Mouse (Mus musculus) myocyte (in vitro differentiated cells): Measurements from ENCODE around the gene Tnr. TPM values are rescaled to one million over a fixed set of nuclear protein-coding genes. Genes with fewer than 3 reads are reported as not detected.

Experiments
- H3K27me3 ChIP-seq: one replicate; pipeline ENCODE4 v1.6.1; 2011; ENCODE audit not compliant: control insufficient read depth, insufficient read depth, insufficient read length
- H3K36me3 ChIP-seq: one replicate; pipeline ENCODE4 v1.6.1; 2011; ENCODE audit not compliant: control insufficient read depth, insufficient read depth
- H3K4me2 ChIP-seq: one replicate; pipeline ENCODE4 v1.6.1; 2011; ENCODE audit warnings: low read depth, control low read depth
- H3K4me3 ChIP-seq: one replicate; pipeline ENCODE4 v1.5.1; 2011; ENCODE audit warnings: mild to moderate bottlenecking, control low read depth, moderate library complexity
- H3K79me2 ChIP-seq: one replicate; pipeline ENCODE4 v1.6.1; 2011; ENCODE audit not compliant: control insufficient read depth, insufficient read depth
- H3ac ChIP-seq: one replicate; pipeline ENCODE4 v1.6.1; 2011; ENCODE audit not compliant: control insufficient read depth, insufficient read length
- CEBPB ChIP-seq: IDR thresholded peaks from 2 replicates; pipeline ENCODE4 v1.6.1; 2011; ENCODE audit warnings: mild to moderate bottlenecking, moderate library complexity; ENCODE audit not compliant: poor library complexity, insufficient read depth, severe bottlenecking
- E2F4 ChIP-seq: IDR thresholded peaks from one replicate; pipeline ENCODE4 v1.6.1; 2011; ENCODE audit warnings: mild to moderate bottlenecking, control low read depth, moderate library complexity; ENCODE audit not compliant: insufficient read depth
- MAX ChIP-seq: IDR thresholded peaks from one replicate; pipeline ENCODE4 v1.6.1; 2011; ENCODE audit warnings: low read depth, mild to moderate bottlenecking, control low read depth
- MYOD1 ChIP-seq, 3 experiments: IDR thresholded peaks; one replicate each; pipeline ENCODE4 v1.6.1; 2011; ENCODE audit warnings: control low read depth in 2 of 3, low read depth in 2 of 3, mild to moderate bottlenecking in 2 of 3, moderate library complexity in 1 of 3; ENCODE audit not compliant: insufficient read length in 2 of 3, control insufficient read depth in 1 of 3
- MYOG ChIP-seq, 3 experiments: IDR thresholded peaks; one replicate each; pipeline ENCODE4 v1.6.1; 2011; ENCODE audit warnings: control low read depth in 2 of 3, low read depth in 2 of 3, mild to moderate bottlenecking in 2 of 3; ENCODE audit not compliant: insufficient read length in 2 of 3, control insufficient read depth in 1 of 3, insufficient read depth in 1 of 3
- POLR2A ChIP-seq: IDR thresholded peaks from one replicate; pipeline ENCODE4 v1.6.1; 2011; ENCODE audit warnings: low read depth, mild to moderate bottlenecking, control low read depth, moderate library complexity; ENCODE audit not compliant: insufficient read length
- POLR2AphosphoS2 ChIP-seq: IDR thresholded peaks from one replicate; pipeline ENCODE4 v1.6.1; 2011; ENCODE audit warnings: low read depth, control low read depth; ENCODE audit not compliant: insufficient read length
- REST ChIP-seq: IDR thresholded peaks from one replicate; pipeline ENCODE4 v1.6.1; 2011; ENCODE audit warnings: mild to moderate bottlenecking, control low read depth, moderate library complexity; ENCODE audit not compliant: insufficient read depth, insufficient read length
- SRF ChIP-seq: IDR thresholded peaks from one replicate; pipeline ENCODE4 v1.6.1; 2011; ENCODE audit warnings: low read depth; ENCODE audit not compliant: control insufficient read depth, insufficient read length
- TCF12 ChIP-seq: IDR thresholded peaks from one replicate; pipeline ENCODE4 v1.6.1; 2011; ENCODE audit warnings: mild to moderate bottlenecking, control low read depth; ENCODE audit not compliant: poor library complexity, insufficient read depth, severe bottlenecking
- TCF3 ChIP-seq: IDR thresholded peaks from one replicate; pipeline ENCODE4 v1.6.1; 2011; ENCODE audit warnings: low read depth, control low read depth; ENCODE audit not compliant: insufficient read length
- USF1 ChIP-seq: IDR thresholded peaks from one replicate; pipeline ENCODE4 v1.6.1; 2011; ENCODE audit warnings: low read depth, mild to moderate bottlenecking, control low read depth, moderate library complexity
- polyA plus RNA-seq: library from polyadenylated mRNA; unstranded; fragments of >200 nt; fragmentation: generic; extraction: Trizol; gene quantifications from one replicate; pipeline ENCODE4 v1.2.1, GENCODE M21; 2012; ENCODE audit warnings: missing spikeins

The Tnr gene
- polyA plus RNA-seq, 1 experiment, result 0.02 TPM

- Histone ChIP-seq H3K79me2 (no peaks in the 10 kb centered on the region), H3K36me3 (no peaks in the 10 kb centered on the region)
- TF ChIP-seq POLR2A, result no peak
- TF ChIP-seq SRF, result no peak
- TF ChIP-seq REST, result no peak
- no peak for TF ChIP-seq USF1
- TF ChIP-seq MYOG (IDR thresholded peaks at IDR 0.05; ENCODE audit: control insufficient read depth in 1 of 3, insufficient read depth in 1 of 3, insufficient read length in 2 of 3, low read depth in 2 of 3), result no peak
- no peak for TF ChIP-seq MYOD1 (IDR thresholded peaks at IDR 0.05; ENCODE audit: control insufficient read depth in 1 of 3, insufficient read length in 2 of 3, low read depth in 2 of 3)
- no peak for TF ChIP-seq MAX
- no peak for TF ChIP-seq CEBPB
- no peak for TF ChIP-seq TCF12
- no peak for TF ChIP-seq E2F4
- no peak for TF ChIP-seq TCF3
- TF ChIP-seq POLR2AphosphoS2, result no peak
Measured at GRCm38 (mm10) chr1:159923010-159923409, 399.4 kb downstream of the Tnr start.

GRCm38 (mm10) chr1:159924105-159924504 lies 400.5 kb downstream of the Tnr start:
- Histone ChIP-seq H3K27me3 (no peaks in the 10 kb centered on the region), H3ac (no peak overlapping the region), H3K4me2 (no peak overlapping the region), H3K36me3 (no peaks in the 10 kb centered on the region), H3K4me3 (no peak overlapping the region), H3K79me2 (no peaks in the 10 kb centered on the region)
- TF ChIP-seq MYOD1 (IDR thresholded peaks at IDR 0.05; ENCODE audit: control insufficient read depth in 1 of 3, insufficient read length in 2 of 3, low read depth in 2 of 3) (no peak), SRF (no peak), TCF12 (no peak), E2F4 (no peak), MYOG (IDR thresholded peaks at IDR 0.05; ENCODE audit: control insufficient read depth in 1 of 3, insufficient read depth in 1 of 3, insufficient read length in 2 of 3, low read depth in 2 of 3) (no peak)

More at GRCm38 (mm10) chr1:159923010-159923409, 399.4 kb downstream of the Tnr start:
- Histone ChIP-seq H3K4me3 (no peak overlapping the region), H3ac (no peak overlapping the region), H3K27me3 (no peaks in the 10 kb centered on the region), H3K4me2 (no peak overlapping the region)

- no peak overlapping the region for H3K4me3 ChIP-seq
- TF ChIP-seq SRF, result no peak
- no peak for TF ChIP-seq POLR2AphosphoS2
- no peak for TF ChIP-seq POLR2A
- TF ChIP-seq MYOG (IDR thresholded peaks at IDR 0.05; ENCODE audit: control insufficient read depth in 1 of 3, insufficient read depth in 1 of 3, insufficient read length in 2 of 3, low read depth in 2 of 3), result no peak
- no peak for TF ChIP-seq E2F4
- no peak for TF ChIP-seq REST
- TF ChIP-seq TCF3, result no peak
- H3K27me3 ChIP-seq, result no peaks in the 10 kb centered on the region
- no peaks in the 10 kb centered on the region for H3K36me3 ChIP-seq
- no peak overlapping the region for H3ac ChIP-seq
- H3K79me2 ChIP-seq, result no peaks in the 10 kb centered on the region
- H3K4me2 ChIP-seq, result no peak overlapping the region
Measured at GRCm38 (mm10) chr1:159924684-159925083, 401.1 kb downstream of the Tnr start.

GRCm38 (mm10) chr1:159928681-159929335 lies 405.2 kb downstream of the Tnr start:
- H3K36me3 ChIP-seq, result no peaks in the 10 kb centered on the region
- no peak overlapping the region for H3ac ChIP-seq
- H3K27me3 ChIP-seq, result no peaks in the 10 kb centered on the region
- TF ChIP-seq CEBPB (no peak), E2F4 (no peak), MYOD1 (IDR thresholded peaks at IDR 0.05; ENCODE audit: control insufficient read depth in 1 of 3, insufficient read length in 2 of 3, low read depth in 2 of 3) (no peak), REST (no peak), MAX (no peak), SRF (no peak), TCF3 (no peak), MYOG (IDR thresholded peaks at IDR 0.05; ENCODE audit: control insufficient read depth in 1 of 3, insufficient read depth in 1 of 3, insufficient read length in 2 of 3, low read depth in 2 of 3) (no peak), POLR2A (no peak), USF1 (no peak), POLR2AphosphoS2 (no peak), TCF12 (no peak)
- H3K4me2 ChIP-seq, result no peak overlapping the region
- H3K79me2 ChIP-seq, result no peaks in the 10 kb centered on the region
- no peak overlapping the region for H3K4me3 ChIP-seq

GRCm38 (mm10) chr1:159932092-159932491 lies 408.5 kb downstream of the Tnr start:
- Histone ChIP-seq H3K36me3 (no peaks in the 10 kb centered on the region), H3ac (no peak overlapping the region), H3K27me3 (no peaks in the 10 kb centered on the region), H3K79me2 (no peaks in the 10 kb centered on the region), H3K4me2 (no peak overlapping the region), H3K4me3 (no peak overlapping the region)
- TF ChIP-seq USF1 (no peak), TCF12 (no peak), POLR2A (no peak), TCF3 (no peak), REST (no peak), E2F4 (no peak), MYOD1 (IDR thresholded peaks at IDR 0.05; ENCODE audit: control insufficient read depth in 1 of 3, insufficient read length in 2 of 3, low read depth in 2 of 3) (no peak), SRF (no peak), POLR2AphosphoS2 (no peak), MAX (no peak), MYOG (IDR thresholded peaks at IDR 0.05; ENCODE audit: control insufficient read depth in 1 of 3, insufficient read depth in 1 of 3, insufficient read length in 2 of 3, low read depth in 2 of 3) (no peak), CEBPB (no peak)
